Comparison of ENCODE assay signal across 11 mouse cellular contexts in the genomic region with DNA sequence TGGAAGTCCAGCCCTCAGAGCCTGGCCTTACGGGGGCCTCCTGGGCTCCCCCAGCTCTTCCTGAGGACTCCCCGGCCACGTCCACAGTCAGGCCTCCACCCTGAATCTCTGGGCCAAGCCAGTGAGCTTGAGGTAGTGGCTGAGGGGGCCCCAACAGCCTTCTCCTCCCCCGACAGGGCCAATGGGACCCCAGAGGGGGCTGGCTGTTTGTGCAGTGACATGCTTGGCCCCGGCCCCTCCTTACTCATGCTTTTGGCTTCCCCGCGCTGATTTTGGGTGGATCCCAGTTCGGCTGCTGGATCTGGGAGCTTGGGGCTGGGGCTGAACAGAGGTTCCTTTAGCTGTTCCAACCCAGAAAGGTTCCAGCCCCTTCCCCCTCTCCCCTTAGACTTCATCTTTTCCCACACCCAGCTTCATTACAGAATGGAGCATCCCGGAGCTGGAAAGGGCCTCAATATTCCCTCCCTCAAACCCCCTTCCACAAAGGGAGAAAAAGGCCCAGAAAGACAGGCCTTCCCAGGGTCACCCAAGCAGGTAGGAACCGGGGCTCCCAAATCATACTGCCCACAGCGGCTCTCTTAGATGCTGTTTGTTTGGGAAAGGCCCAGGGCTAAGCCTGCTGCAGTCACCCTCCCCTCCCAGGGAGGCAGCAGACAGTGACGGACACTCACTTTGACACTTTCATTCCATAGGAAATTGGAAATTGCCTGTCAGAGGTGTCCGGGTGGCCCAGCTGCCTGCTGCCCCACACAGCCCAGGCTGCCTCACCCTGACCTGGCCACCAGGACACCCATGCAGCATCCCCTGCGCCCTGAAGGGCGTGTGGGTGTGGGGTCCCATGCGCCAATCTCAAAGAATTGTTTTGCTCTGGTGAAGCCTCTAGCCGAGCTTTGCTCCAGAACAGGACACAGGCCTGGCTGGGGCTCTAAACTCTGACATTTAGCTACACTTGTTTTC.
A peak's percentile ranks its signal among the peaks of the same experiment; 100 is the strongest.
DNase-seq lines count a peak whose midpoint lies in the region; ATAC-seq and TF ChIP-seq lines count a peak whose summit lies in the region.
"Had no signal": no experiment of that assay in that cellular context is flagged by ENCODE, and none has a peak within 500 bp of the region (broad histone marks: within the 10 kb centered on the region; RNA-seq: fewer than 3 reads in every experiment).

No protein-coding gene starts in this region.

- no peaks in the 10 kb centered on the region for H3K9me3 ChIP-seq in heart, embryonic 12.5 days (replicated peaks)
- no peaks in the 10 kb centered on the region for H3K9me3 ChIP-seq in limb, embryonic 12.5 days

- no peak overlapping the region for H3K4me2 ChIP-seq in heart, embryonic 12.5 days
- H3K4me2 ChIP-seq in limb, embryonic 12.5 days, result no peak overlapping the region

- H3K27me3 ChIP-seq in heart, embryonic 12.5 days (replicated peaks), result no peaks in the 10 kb centered on the region
- H3K27me3 ChIP-seq in limb, embryonic 12.5 days, result no peaks in the 10 kb centered on the region; the same call in 1 of the 2 replicates
- H3K27me3 ChIP-seq in cerebellum, adult 2 months (ENCODE audit: control insufficient read depth, insufficient read depth, low read length), result no peaks in the 10 kb centered on the region; the same call in 1 of the 2 replicates

- TF ChIP-seq CTCF in cerebellum, adult 2 months (IDR thresholded peaks at IDR 0.05; ENCODE audit: borderline replicate concordance, insufficient read depth, low read depth, low read length), result no peak

- DNase-seq in heart, adult 11 months, result peak; percentile 98
- DNase-seq in testis, postnatal 14 days (ENCODE audit: low spot score), result peak; percentile 16
- DNase-seq in testis, postnatal 10 days (ENCODE audit: low spot score), result no peak
- no peak for DNase-seq in retina, postnatal 1 day
- DNase-seq in cerebellum, adult 2 months, result no peak
- DNase-seq: thymus, postnatal 4 days had no signal

- H3K36me3 ChIP-seq in heart, embryonic 12.5 days, result no peaks in the 10 kb centered on the region
- no peaks in the 10 kb centered on the region for H3K36me3 ChIP-seq in limb, embryonic 12.5 days

- ATAC-seq in heart, embryonic 12.5 days (ENCODE audit: insufficient number of reproducible peaks, low FRiP score), result no peak; the same call in 1 of the 2 replicates
- no peak for ATAC-seq in limb, embryonic 12.5 days (ENCODE audit: insufficient number of reproducible peaks, insufficient read depth, low FRiP score, low TSS enrichment, low read depth)
- no peak for ATAC-seq in frontal cortex, adult (ENCODE audit: low TSS enrichment)
- ATAC-seq: hindbrain, embryonic 16.5 days; midbrain, embryonic 16.5 days had no signal

- H3K4me1 ChIP-seq in heart, embryonic 12.5 days (replicated peaks), result no peaks in the 10 kb centered on the region
- peaks cover 13% of the 10 kb centered on the region for H3K4me1 ChIP-seq in limb, embryonic 12.5 days (replicated peaks)
- H3K4me1 ChIP-seq in cerebellum, adult 2 months (ENCODE audit: control insufficient read depth, insufficient read depth, low read length), result no peaks in the 10 kb centered on the region

- H3K4me3 ChIP-seq in heart, embryonic 12.5 days, result no peak overlapping the region
- H3K4me3 ChIP-seq in limb, embryonic 12.5 days (replicated peaks), result no peak overlapping the region
- no peak overlapping the region for H3K4me3 ChIP-seq in cerebellum, adult 2 months (replicated peaks; ENCODE audit: insufficient read depth, low read depth, low read length)

- H3K27ac ChIP-seq in heart, embryonic 12.5 days (ENCODE audit: poor library complexity, severe bottlenecking), result no peak overlapping the region
- no peak overlapping the region; the same call in 1 of the 2 replicates for H3K27ac ChIP-seq in limb, embryonic 12.5 days
- H3K27ac ChIP-seq in cerebellum, adult 2 months (ENCODE audit: insufficient read depth, low read length), result no peak overlapping the region

- WGBS in heart, embryonic 12.5 days, result 74% methylated on average over 17 of the region's 17 CpGs
- 76% methylated on average over 17 of the region's 17 CpGs for WGBS in limb, embryonic 12.5 days
- 74% methylated on average over 17 of the region's 17 CpGs for WGBS in cerebellum, adult 2 months

- TF ChIP-seq POLR2A in cerebellum, adult 2 months (IDR thresholded peaks at IDR 0.05; ENCODE audit: borderline replicate concordance, insufficient read depth, low read length), result no peak

- H3K9ac ChIP-seq in heart, embryonic 12.5 days, result no peak overlapping the region
- 0 out of 2 replicates have a peak overlapping the region, but pooled peaks have one; percentile 13 for H3K9ac ChIP-seq in limb, embryonic 12.5 days (replicated peaks)

Comparison
In these comparisons a context has a peak if more than half of its experiments do, and no peak if none do; other contexts are left out.
1. DNase-seq: peak in heart, adult 11 months (single experiment) and testis, postnatal 14 days (single experiment); none in testis, postnatal 10 days (single experiment), retina, postnatal 1 day (single experiment) and cerebellum, adult 2 months (0 of 2).